Mouse (Mus musculus): ENCODE data around the gene Rgs7.

Rgs7 gene

GRCm38 (mm10) chr1:175300895-175301294 is 191.4 kb downstream of the Rgs7 start:
- in situ Hi-C loops (cut with MboI, MseI) = no loop called here

GRCm38 (mm10) chr1:175300404-175300803 is 191.9 kb downstream of the Rgs7 start:
- in situ Hi-C loops (cut with MboI, MseI) = no loop called here

DNA sequence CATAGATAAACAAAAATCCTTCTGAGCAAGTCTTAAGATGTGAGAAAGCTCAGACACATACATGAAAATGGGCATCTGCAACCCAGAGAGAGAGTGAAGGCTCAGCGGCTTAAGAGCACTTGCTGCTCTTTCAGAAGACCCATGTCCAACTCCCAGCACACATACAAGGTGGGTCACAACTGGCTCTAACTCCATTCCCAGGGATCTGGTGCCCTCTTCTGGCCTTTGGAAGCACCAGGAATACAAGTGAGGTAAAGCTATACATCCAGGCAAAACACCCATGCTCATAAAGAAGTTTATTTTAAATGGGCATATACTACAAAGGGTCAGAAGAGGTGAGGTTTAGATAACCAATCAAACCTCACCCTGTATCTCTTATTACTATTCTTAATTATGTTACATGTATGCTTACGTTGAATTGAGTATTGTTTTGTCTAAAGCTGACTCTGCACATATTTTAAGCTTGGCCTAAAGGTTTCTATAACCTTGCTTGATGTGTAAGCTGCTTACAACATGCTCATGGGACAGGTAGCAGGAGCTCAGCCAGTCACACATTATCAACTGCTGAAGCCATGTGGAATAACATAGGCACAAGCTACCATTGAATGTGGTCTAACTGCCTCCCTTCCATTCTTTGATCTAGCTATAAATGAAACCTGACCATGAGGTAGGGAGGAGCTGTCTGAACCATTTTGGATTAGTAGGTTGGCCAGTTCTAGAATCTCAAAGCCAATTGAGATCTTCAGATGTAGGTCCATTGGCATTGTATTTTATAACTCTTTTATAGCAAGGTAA is 192.5 kb downstream of the Rgs7 start:
- in situ Hi-C loops (cut with MboI, MseI) = no loop called here

DNA sequence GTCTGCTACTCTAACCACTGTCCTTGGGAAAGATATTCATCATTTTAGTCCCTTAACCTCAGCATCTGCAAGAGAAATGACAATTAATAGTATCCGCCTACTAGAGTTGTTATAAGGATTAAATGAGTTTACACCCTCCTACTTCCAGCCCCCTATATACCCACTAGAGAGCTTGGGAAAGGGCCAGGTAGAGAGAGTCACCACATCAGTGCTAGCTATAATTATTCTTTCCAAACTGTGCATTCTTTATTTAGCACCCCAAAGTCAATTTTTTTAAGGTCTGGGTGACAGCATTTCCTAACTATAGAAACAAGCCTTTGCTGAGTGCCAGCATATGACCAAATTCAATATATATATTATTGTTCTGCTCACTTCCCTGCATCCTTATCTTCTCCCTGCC is 195.4 kb downstream of the Rgs7 start:
- in situ Hi-C loops (cut with MboI, MseI) = no loop called here

DNA sequence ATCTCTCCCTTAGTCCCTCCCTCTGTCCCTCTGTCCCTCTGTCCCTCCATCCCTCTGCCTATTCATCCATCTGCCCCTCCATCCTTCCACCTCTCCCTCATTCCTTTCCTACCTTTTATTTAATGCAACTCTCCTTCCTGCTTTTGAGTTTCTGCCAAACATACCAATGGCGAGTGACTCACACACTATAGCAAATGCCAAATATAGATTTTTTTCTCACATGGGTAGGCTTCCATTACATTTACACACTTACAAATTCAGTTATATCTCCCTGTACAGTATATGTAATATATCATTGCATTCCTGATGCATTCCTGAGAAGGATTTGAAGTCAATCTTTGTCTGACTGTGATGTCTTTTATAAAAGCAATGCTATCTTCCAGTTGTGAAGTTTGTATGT is 202.2 kb downstream of the Rgs7 start:
- in situ Hi-C loops (cut with MboI, MseI) = no loop called here

GRCm38 (mm10) chr1:175262341-175262740 is 230.0 kb downstream of the Rgs7 start:
- in situ Hi-C loops (cut with MboI, MseI) = no loop called here

DNA sequence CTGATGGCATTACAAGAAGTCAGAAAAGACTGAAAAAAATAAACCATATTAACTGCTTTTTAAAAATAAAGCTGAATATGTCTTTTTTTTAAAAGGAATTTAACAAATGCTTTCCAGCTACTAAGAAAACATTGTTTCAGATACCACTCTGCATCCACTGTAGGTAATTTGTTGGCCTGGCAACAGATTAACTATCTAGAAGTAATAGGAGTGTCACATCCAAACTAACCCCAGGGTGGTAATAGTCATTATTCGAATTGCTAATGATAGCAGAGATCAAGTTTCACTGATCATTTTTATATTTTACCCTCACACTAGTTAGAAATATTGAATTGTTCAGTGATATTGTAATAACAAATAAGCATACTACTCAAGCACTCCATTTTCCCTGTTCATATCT is 232.9 kb downstream of the Rgs7 start:
- in situ Hi-C loops (cut with MboI, MseI) = no loop called here

- in situ Hi-C loops (cut with MboI, MseI) = no loop called here
These were observed 237.1 kb downstream of the Rgs7 start for GRCm38 (mm10) chr1:175255224-175255623.

GRCm38 (mm10) chr1:175254724-175255123 is 237.6 kb downstream of the Rgs7 start:
- in situ Hi-C loops (cut with MboI, MseI) = no loop called here

- in situ Hi-C loops (cut with MboI, MseI) = no loop called here
These were observed 250.2 kb downstream of the Rgs7 start for GRCm38 (mm10) chr1:175242135-175242534.

GRCm38 (mm10) chr1:175240137-175240536 is 252.2 kb downstream of the Rgs7 start:
- in situ Hi-C loops (cut with MboI, MseI) = no loop called here

DNA sequence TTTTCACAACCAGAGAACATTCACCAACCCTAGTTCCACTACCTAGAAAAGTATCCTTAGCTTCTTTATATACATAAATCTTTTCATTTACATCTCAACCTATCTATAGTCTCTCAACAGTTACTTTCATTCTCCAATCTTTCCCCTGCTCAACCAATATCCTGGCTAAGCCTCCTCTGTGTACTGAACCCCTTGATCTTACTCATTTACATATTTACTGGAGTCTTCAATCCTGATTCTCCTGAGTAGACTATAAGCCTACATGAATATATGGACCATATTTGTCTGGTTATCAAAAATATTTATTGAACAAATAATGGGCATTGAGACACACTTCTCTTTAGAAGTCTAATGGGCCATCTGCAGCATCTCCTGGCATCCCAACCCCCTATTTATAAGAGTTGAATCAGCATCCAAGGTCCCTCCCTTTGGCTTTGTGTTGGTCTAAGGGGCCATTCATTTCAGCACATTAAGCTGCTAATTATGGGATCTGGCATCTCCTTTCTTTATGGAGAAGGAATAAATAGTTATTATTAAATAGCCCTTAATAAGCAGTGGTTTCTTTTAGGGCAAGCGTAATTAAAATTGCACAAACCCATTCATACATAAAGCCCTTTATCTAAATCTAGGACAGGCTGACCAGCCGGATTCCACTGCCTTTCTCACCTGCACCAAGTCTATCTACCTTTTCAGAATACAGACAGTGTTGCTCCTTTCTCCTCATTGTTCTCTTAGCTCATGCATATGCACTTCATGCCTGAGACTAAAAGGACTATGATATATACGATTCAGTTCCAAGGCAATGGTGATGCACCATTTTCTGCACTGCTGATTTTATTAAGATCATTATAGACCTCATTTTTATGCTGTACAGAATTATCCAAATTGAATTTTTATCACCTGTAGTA is 270.5 kb downstream of the Rgs7 start:
- in situ Hi-C loops (cut with MboI, MseI) = no loop called here

GRCm38 (mm10) chr1:175219563-175219962 is 272.7 kb downstream of the Rgs7 start:
- in situ Hi-C loops (cut with MboI, MseI) = no loop called here

DNA sequence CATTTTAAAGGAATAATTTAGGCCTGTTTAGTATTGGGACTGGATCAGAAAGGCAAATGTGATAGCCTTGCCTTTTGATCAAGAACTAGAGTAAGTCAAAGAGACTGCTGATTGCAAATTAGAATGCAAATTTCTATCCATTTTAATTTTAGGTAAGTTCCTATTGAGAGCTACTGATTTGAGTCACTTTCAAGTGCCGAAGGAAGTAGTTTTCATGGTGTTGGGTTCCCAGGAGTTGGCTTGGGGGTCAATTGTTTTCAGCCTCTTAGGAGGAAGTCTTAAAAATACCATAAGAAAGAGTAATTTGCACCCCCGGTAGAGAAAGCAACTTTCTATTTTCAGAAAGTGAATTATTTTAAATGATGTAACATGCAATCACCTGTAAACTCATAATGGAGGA is 285.3 kb downstream of the Rgs7 start:
- in situ Hi-C loops (cut with MboI, MseI) = no loop called here

DNA sequence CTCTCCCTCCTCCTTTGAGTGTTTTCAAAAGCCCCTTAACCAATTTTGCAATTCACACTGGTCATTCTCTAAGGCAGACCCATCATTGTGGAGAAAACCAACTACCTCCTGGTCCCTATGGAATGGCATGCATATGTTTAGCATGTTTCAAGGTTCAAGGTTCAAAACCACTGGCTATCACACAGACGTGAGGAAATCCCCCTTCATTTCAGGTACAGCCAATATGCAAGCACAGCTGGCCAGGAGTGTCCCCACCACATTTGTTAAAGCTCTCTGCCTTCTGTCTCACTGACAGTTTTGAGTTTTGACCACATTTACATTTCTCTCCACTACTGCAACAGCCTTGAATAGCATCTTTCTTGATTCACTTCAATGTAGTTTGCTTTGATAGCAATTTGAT is 286.7 kb downstream of the Rgs7 start:
- in situ Hi-C loops (cut with MboI, MseI) = no loop called here

DNA sequence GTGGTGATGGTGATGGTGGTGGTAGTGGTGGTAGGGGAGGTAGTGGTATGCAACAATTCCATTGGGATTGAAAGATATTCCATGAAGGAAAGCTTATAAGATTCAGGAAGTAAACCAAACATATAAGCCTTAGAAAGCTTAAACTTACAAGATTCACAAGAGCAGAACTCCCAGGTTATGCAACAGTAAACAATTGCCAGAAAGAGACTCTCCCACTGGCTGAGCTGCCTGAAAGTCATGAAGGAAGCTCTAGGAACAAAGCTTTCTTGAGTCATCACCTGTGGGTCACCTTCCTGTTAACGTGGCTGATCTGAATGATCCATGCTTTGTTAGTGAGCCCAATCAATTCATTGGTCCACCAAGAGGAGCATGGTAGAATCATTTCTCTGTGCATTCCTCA is 288.8 kb downstream of the Rgs7 start:
- in situ Hi-C loops (cut with MboI, MseI) = no loop called here

DNA sequence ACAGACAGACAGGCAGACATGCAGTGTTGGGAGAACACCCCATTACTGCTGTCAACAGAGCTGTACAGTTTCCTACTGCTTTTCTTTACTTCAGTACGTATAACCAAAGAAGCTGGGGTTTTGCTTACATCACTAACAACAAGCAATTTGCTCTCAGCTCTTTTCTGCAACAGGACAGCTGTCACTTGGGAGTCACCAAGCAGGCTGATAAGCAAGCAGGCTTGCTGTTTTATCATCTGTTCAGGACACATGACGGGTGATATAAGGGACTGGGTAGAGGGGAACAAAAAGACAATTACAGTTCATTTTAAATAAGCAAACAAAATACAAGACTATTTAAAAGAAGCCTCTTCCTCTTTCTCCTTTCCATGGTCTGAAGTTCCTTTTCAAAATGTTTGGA is 289.4 kb downstream of the Rgs7 start:
- in situ Hi-C loops (cut with MboI, MseI) = no loop called here

- in situ Hi-C loops (cut with MboI, MseI) = no loop called here
These were observed 293.4 kb downstream of the Rgs7 start for GRCm38 (mm10) chr1:175198881-175199280.

- in situ Hi-C loops (cut with MboI, MseI) = no loop called here
These were observed 296.5 kb downstream of the Rgs7 start for GRCm38 (mm10) chr1:175195806-175196205.

DNA sequence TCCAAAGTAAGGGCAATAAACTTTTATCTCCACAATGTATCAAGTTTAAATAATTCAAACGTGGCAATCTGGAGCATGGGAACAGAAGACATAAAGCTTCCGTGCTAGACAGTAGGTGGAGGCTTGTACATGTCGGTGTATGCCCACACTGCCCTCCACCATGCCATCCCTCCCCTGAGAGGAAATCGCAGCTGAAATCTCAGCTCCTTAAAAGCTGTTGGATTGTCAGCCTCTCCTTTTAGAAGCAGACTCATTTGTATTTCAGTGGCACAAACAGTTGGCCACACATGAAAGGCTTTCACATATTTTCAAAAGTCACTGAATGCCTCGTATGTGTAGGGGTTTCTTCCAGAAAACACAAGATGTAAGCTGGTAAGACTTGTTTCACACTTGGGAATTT is 304.1 kb downstream of the Rgs7 start:
- in situ Hi-C loops (cut with MboI, MseI) = no loop called here

DNA sequence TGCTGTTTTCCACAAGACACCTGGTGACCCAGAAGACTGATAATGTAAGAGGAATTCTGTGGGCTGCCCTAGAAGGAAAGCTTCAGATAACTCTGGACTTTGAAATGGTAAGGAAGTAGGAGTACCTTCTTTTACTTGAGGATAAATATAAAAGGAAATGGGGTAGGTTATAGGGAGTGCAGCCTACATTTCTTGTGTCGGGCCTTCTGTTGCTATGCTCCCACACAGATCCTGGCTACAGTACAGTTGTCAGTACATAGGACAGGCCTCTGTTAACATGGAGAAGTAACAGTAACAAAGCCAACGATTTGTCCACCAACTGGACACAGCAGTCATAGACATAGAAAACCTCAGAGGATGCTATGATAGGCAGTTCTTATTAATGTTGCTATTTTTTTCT is 307.1 kb downstream of the Rgs7 start:
- in situ Hi-C loops (cut with MboI, MseI) = no loop called here

GRCm38 (mm10) chr1:175184736-175185135 is 307.6 kb downstream of the Rgs7 start:
- in situ Hi-C loops (cut with MboI, MseI) = no loop called here

DNA sequence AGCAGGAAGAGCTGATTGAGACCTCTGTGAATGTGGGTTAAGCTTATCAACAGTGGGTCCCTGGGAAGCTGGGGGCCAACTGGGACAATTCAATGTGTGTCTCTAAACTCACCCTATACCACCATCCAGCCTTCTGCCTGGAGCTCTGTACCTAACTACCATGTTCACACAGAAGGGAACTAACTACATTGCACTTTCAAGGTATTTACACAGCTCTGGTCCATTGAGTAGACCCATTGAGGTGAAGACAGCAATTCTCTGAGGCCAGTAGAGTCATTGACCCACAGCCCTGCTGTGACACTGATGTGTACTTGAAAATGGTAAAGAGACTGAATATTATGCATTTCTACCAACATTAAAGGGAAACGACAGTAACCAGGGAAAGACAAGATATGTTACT is 313.6 kb downstream of the Rgs7 start:
- in situ Hi-C loops (cut with MboI, MseI) = no loop called here

Measured in T-helper 1 cell (primary cell).